Mouse (Mus musculus) embryonic facial prominence, embryonic 15.5 days (tissue): ENCODE measurements around the gene Irf2bp1. TPM values are rescaled to one million over a fixed set of nuclear protein-coding genes. Genes with fewer than 3 reads are reported as not detected.

ENCODE experiments used
- ATAC-seq: fragments of 200-750 bp; cut with Nextera tagmentation; 2 replicates; pipeline ENCODE4 v1.8.0; 2017; ENCODE audit warnings: low read depth, moderate TSS enrichment; ENCODE audit not compliant: insufficient number of reproducible peaks, low FRiP score, low TSS enrichment
- H3K27ac ChIP-seq: fragments of 300-500 bp; sonication (generic); replicated peaks from 2 replicates; pipeline ENCODE4 v1.5.1; 2015; ENCODE audit warnings: mild to moderate bottlenecking, inconsistent platforms
- H3K27me3 ChIP-seq: fragments of 300-500 bp; sonication (generic); 2 replicates; pipeline ENCODE4 v1.6.1; 2015; ENCODE audit warnings: inconsistent platforms
- H3K36me3 ChIP-seq: fragments of 300-500 bp; sonication (generic); 2 replicates; pipeline ENCODE4 v1.6.1; 2015; ENCODE audit warnings: mild to moderate bottlenecking, inconsistent platforms
- H3K4me1 ChIP-seq: fragments of 300-500 bp; sonication (generic); 2 replicates; pipeline ENCODE4 v1.6.1; 2015; ENCODE audit warnings: inconsistent platforms
- H3K4me2 ChIP-seq: fragments of 300-500 bp; sonication (generic); replicated peaks from 2 replicates; pipeline ENCODE4 v1.6.1; 2015; ENCODE audit warnings: mild to moderate bottlenecking, inconsistent platforms
- H3K4me3 ChIP-seq: fragments of 300-500 bp; sonication (generic); replicated peaks from 2 replicates; pipeline ENCODE4 v1.5.1; 2015; ENCODE audit warnings: mild to moderate bottlenecking, inconsistent platforms
- H3K9ac ChIP-seq: fragments of 300-500 bp; sonication (generic); 2 replicates; pipeline ENCODE4 v1.6.1; 2015; ENCODE audit warnings: inconsistent platforms
- H3K9me3 ChIP-seq: fragments of 300-500 bp; sonication (generic); replicated peaks from 2 replicates; pipeline ENCODE4 v1.6.1; 2016; ENCODE audit warnings: inconsistent platforms
- WGBS: fragments of 180-500 bp; shearing (Covaris S2); methylation state at CpG from one replicate; pipeline ENCODE4 v1.1.7; 2015; 5-methylcytosine and 5-hydroxymethylcytosine counted together
- polyA plus RNA-seq: library from polyadenylated mRNA; unstranded; fragments of >200 nt; fragmentation: Nextera tagmentation; extraction: Ambion mirVana; gene quantifications from 2 replicates; pipeline ENCODE4 v1.2.1, GENCODE M21; 2015

Gene Irf2bp1
- 31.1 and 32.2 TPM in 2 replicates for polyA plus RNA-seq

GRCm38 (mm10) chr7:19003902-19004630 lies at the start of gene Irf2bp1:
Gene Irf2bp1 (plus strand): TSS chr7:19004044.
- Histone ChIP-seq H3K9ac (peak within 1 kb of the TSS; percentile 79), H3K27ac (peak within 1 kb of the TSS; percentile 95), H3K4me1 (peaks cover 67% of the 10 kb centered on the region), H3K9me3 (no peaks in the 10 kb centered on the region), H3K4me2 (peak within 1 kb of the TSS; percentile 97), H3K27me3 (no peaks in the 10 kb centered on the region), H3K36me3 (peaks cover 22% of the 10 kb centered on the region), H3K4me3 (peak within 1 kb of the TSS; percentile 68)
- ATAC-seq = peak; percentile 76
- WGBS = under 1% methylated on average over 89 of the region's 90 CpGs

GRCm38 (mm10) chr7:18957569-18958383 lies 46.1 kb upstream of the Irf2bp1 start:
- WGBS = under 1% methylated on average over 84 of the region's 107 CpGs
- peak; percentile 76 for ATAC-seq
- Histone ChIP-seq H3K4me1 (peaks cover 17% of the 10 kb centered on the region), H3K36me3 (no peaks in the 10 kb centered on the region), H3K4me2 (peak overlapping the region; percentile 98), H3K4me3 (peak overlapping the region; percentile 60), H3K9me3 (no peaks in the 10 kb centered on the region), H3K27me3 (peaks cover 68% of the 10 kb centered on the region), H3K9ac (peak overlapping the region; percentile 51), H3K27ac (no peak overlapping the region)

DNA sequence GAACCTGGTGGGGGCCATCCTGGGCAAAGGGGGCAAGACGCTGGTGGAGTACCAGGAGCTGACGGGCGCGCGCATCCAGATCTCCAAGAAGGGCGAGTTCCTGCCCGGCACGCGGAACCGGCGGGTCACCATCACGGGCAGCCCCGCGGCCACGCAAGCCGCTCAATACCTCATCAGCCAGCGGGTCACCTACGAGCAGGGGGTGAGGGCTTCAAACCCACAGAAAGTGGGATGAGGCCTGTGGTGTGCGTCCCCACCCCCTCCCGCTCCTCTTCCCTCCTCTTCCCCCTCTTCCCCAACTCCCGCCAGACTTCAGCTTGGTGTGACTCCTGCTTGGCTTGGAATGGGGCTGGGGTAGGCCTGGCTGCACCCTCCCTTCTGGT lies 45.5 kb upstream of the Irf2bp1 start:
- H3K9me3 ChIP-seq = no peaks in the 10 kb centered on the region
- peaks cover 74% of the 10 kb centered on the region for H3K27me3 ChIP-seq
- peaks cover 21% of the 10 kb centered on the region for H3K4me1 ChIP-seq
- H3K4me3 ChIP-seq = peak overlapping the region; percentile 60
- H3K27ac ChIP-seq = no peak overlapping the region
- H3K4me2 ChIP-seq = peak overlapping the region; percentile 98
- no peaks in the 10 kb centered on the region for H3K36me3 ChIP-seq
- no peak; the same call in 1 of the 2 replicates for ATAC-seq
- peak overlapping the region; percentile 51 for H3K9ac ChIP-seq
- WGBS = under 1% methylated on average over 21 of the region's 21 CpGs

- H3K4me3 ChIP-seq = no peak overlapping the region
- peaks cover 27% of the 10 kb centered on the region for H3K4me1 ChIP-seq
- WGBS = 50% methylated on average over 8 of the region's 8 CpGs
- H3K9me3 ChIP-seq = no peaks in the 10 kb centered on the region
- no peak for ATAC-seq
- no peaks in the 10 kb centered on the region for H3K36me3 ChIP-seq
- H3K4me2 ChIP-seq = no peak overlapping the region
- H3K9ac ChIP-seq = no peak overlapping the region
- no peak overlapping the region for H3K27ac ChIP-seq
- H3K27me3 ChIP-seq = peaks cover 83% of the 10 kb centered on the region
Observed at GRCm38 (mm10) chr7:18959446-18959845, 44.4 kb upstream of the Irf2bp1 start.

DNA sequence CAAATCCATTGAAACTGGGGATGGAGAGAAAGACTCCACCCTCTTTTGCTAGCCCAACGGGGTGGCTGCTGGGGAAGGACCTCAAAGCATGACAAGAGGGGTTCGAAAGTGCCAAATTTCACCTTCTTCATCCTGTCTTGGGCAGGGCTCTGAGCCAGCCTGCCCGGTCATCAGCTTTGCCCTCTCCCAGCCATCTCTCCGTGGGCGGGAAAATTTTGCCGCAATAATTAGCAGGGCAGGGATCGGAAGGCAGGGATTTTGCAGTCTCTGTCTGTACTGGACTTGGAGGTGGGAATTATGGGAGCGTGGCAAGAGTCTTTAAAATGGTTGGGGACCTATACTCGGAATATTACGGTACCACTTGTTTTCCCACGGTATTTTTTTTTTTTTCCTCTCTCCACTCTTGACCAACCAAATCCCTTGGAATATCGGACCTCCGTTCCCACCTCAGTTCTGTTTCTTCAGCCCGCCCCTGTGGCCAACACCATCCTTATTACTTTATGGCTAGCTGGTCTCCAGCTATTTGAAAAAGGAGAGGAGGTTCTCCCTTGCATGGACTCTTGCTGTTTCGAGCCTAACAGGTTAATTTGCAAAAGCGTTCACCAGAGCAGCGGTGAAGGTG lies 41.6 kb upstream of the Irf2bp1 start:
- under 1% methylated on average over 17 of the region's 17 CpGs for WGBS
- peaks cover 94% of the 10 kb centered on the region for H3K27me3 ChIP-seq
- H3K9me3 ChIP-seq = no peaks in the 10 kb centered on the region
- no peaks in the 10 kb centered on the region for H3K36me3 ChIP-seq
- H3K27ac ChIP-seq = no peak overlapping the region
- no peak for ATAC-seq
- peak overlapping the region; percentile 17; the same call in 1 of the 2 replicates for H3K4me2 ChIP-seq
- peak overlapping the region; percentile 6; the same call in 1 of the 2 replicates for H3K4me3 ChIP-seq
- peaks cover 25% of the 10 kb centered on the region for H3K4me1 ChIP-seq
- no peak overlapping the region for H3K9ac ChIP-seq

- Histone ChIP-seq H3K27ac (no peak overlapping the region), H3K9me3 (no peaks in the 10 kb centered on the region), H3K4me3 (peak overlapping the region; percentile 6; the same call in 1 of the 2 replicates), H3K4me2 (peak overlapping the region; percentile 17; the same call in 1 of the 2 replicates), H3K36me3 (no peaks in the 10 kb centered on the region), H3K9ac (no peak overlapping the region), H3K27me3 (peaks cover 90% of the 10 kb centered on the region), H3K4me1 (peaks cover 20% of the 10 kb centered on the region)
- no peak for ATAC-seq
- WGBS = 2% methylated on average over 20 of the region's 20 CpGs
Observed at GRCm38 (mm10) chr7:18962795-18963194, 41.0 kb upstream of the Irf2bp1 start.

- Histone ChIP-seq H3K4me2 (no peak overlapping the region), H3K27me3 (peaks cover 85% of the 10 kb centered on the region), H3K36me3 (no peaks in the 10 kb centered on the region), H3K4me1 (peaks cover 18% of the 10 kb centered on the region), H3K27ac (no peak overlapping the region), H3K9ac (no peak overlapping the region), H3K4me3 (no peak overlapping the region), H3K9me3 (no peaks in the 10 kb centered on the region)
- no peak for ATAC-seq
- WGBS = 1% methylated on average over 19 of the region's 19 CpGs
Observed at GRCm38 (mm10) chr7:18963294-18963843, 40.5 kb upstream of the Irf2bp1 start.

DNA sequence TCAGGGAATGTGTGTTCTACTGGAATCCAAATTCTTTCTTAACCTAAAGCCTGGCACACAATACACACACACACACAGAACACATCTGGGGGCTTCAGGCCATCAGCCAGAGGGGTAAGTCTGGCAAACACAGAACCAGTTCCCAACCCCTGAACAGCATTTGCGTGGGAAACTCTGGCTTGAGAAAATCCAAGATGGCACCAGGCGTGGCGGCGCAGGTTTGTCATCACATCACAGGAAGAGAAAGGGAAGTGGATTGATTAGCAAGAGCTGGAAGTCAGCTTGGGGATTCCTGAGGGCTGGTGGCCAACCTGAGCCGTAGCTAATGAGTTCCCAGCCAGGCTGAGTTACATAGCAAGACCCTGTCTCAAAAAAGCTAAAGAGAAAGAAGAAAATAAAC lies 38.5 kb upstream of the Irf2bp1 start:
- peaks cover 68% of the 10 kb centered on the region for H3K27me3 ChIP-seq
- no peak for ATAC-seq
- H3K9ac ChIP-seq = no peak overlapping the region
- H3K36me3 ChIP-seq = no peaks in the 10 kb centered on the region
- H3K4me3 ChIP-seq = no peak overlapping the region
- H3K4me1 ChIP-seq = peaks cover 14% of the 10 kb centered on the region
- H3K9me3 ChIP-seq = no peaks in the 10 kb centered on the region
- H3K4me2 ChIP-seq = no peak overlapping the region
- H3K27ac ChIP-seq = no peak overlapping the region
- 72% methylated on average over 5 of the region's 5 CpGs for WGBS

GRCm38 (mm10) chr7:18967603-18968002 lies 36.2 kb upstream of the Irf2bp1 start:
- ATAC-seq = no peak
- no peaks in the 10 kb centered on the region for H3K36me3 ChIP-seq
- peaks cover 45% of the 10 kb centered on the region for H3K27me3 ChIP-seq
- H3K4me3 ChIP-seq = no peak overlapping the region
- no peak overlapping the region for H3K4me2 ChIP-seq
- WGBS = 5% methylated on average over 8 of the region's 8 CpGs
- H3K4me1 ChIP-seq = peaks cover 11% of the 10 kb centered on the region
- H3K9me3 ChIP-seq = no peaks in the 10 kb centered on the region
- no peak overlapping the region for H3K27ac ChIP-seq
- no peak overlapping the region for H3K9ac ChIP-seq

GRCm38 (mm10) chr7:18970956-18971355 lies 32.9 kb upstream of the Irf2bp1 start:
- no peaks in the 10 kb centered on the region for H3K4me1 ChIP-seq
- ATAC-seq = no peak
- H3K36me3 ChIP-seq = no peaks in the 10 kb centered on the region
- H3K27ac ChIP-seq = no peak overlapping the region
- H3K9ac ChIP-seq = no peak overlapping the region
- H3K4me3 ChIP-seq = no peak overlapping the region
- H3K9me3 ChIP-seq = no peaks in the 10 kb centered on the region
- 89% methylated on average over 3 of the region's 3 CpGs for WGBS
- H3K4me2 ChIP-seq = no peak overlapping the region
- peaks cover 12% of the 10 kb centered on the region; the same call in 1 of the 2 replicates for H3K27me3 ChIP-seq

DNA sequence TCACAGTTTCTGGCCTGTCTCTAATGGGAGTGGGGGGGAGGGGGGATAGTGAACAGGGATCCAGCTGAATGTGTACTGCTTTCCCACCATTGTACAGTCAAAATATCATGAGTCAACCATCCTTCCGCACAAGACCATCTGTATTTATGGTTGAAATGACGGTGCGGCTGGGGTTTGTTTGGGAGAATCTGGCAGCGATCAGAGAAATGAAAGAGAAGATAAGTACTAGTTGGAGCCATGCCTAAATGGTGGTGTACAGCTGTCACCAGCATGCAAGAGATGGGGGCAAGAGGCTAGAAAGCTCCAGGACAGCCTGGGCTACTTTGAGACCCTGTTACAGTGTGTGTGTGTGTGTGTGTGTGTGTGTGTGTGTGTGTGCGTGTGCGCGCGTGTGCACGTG lies 25.5 kb upstream of the Irf2bp1 start:
- no peaks in the 10 kb centered on the region for H3K36me3 ChIP-seq
- ATAC-seq = no peak
- no peaks in the 10 kb centered on the region for H3K4me1 ChIP-seq
- no peak overlapping the region for H3K27ac ChIP-seq
- no peaks in the 10 kb centered on the region for H3K27me3 ChIP-seq
- whole genome bisulfite sequencing = 70% methylated on average over 9 of the region's 9 CpGs
- H3K9me3 ChIP-seq = no peaks in the 10 kb centered on the region
- H3K4me3 ChIP-seq = no peak overlapping the region
- no peak overlapping the region for H3K9ac ChIP-seq
- no peak overlapping the region for H3K4me2 ChIP-seq
